Mouse (Mus musculus) duodenum, adult 2 months (tissue): ENCODE data around the gene Aimp2. TPM values are rescaled to one million over a fixed set of nuclear protein-coding genes. Genes with fewer than 3 reads are reported as not detected.

Experiments
- polyA plus RNA-seq: library from polyadenylated mRNA; depleted of rRNA; stranded (reverse); fragments of >200 nt; gene quantifications from 2 replicates; pipeline ENCODE4 v1.2.3, GENCODE M21; 2012; ENCODE audit warnings: low replicate concordance; rRNA removed

Gene Aimp2
- polyA plus RNA-seq, result 47.8 and 60.5 TPM in 2 replicates

DNA sequence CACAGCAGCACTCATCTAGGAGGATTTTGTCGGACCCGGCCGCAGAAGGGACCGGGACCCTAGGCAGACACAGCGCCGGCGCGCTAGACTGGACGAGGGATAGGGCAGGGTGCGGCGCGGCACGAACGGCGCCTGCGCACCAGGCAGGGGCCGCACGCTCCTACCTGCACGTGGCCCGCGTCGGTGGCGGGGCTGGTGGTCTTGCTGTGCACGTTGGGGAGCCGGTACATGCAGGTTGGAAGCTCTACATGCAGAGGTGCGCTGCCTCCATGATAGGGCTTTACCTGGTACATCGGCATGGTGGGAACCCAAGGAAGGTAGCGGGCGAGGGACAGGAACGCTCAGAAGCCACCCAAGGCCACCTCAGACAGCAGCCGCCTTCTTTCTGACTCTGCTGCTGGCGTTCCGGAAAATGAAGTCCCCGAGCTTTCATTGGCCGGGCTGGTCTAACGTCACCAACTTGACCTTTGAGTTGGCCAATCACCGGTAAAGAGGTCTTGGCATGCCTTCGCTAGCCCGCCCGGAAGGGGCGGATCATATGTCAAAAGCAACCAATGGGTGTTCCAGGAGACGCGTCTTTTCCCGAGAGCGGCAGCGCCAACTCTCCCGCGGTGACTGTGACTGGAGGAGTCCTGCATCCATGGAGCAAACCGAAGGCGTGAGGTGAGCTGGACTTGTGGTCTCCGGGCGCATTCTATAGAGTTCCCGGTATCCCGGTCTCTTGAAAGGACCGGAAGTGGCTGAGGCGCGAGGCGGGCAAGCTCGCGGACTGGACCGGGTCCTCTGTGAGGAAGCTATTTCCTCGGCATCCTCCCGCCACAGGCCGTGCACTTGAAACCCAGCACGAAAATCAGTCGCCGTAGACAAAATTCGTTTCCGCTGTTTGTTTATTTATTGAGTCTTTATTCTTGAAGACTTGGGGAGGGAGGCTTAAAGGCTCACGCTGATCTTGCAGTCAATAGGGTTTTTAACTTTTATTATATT lies at the start of gene Aimp2, which contains the start of gene Pms2:
Gene Aimp2 (minus strand): TSS at position 431 of the 984 bp plus-strand sequence.
Gene Pms2 (plus strand): TSS at position 548 of the 984 bp plus-strand sequence.

DNA sequence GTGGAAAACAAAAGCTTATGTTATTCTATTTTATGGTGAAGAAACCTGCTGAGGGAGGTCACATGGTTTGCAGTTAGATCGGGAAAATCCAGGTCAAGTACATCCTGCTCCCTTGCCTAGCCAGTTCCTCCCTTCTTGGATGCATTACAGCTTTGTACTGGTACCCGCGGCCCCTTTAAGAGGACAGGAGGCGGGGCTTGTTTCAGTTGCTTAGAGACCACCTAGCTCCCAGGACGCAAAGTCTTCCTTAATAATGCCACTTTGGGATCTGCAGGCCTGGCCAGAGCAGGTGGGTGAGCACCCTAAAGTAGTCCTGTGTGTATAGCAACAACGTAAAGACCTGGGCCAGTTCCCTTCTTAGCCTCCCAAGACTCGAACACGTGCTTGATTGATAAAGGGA lies 23.2 kb upstream of the Aimp2 start, which contains the start of gene Rsph10b:
Gene Rsph10b (plus strand): TSS at position 205 of the 400 bp plus-strand sequence.

DNA sequence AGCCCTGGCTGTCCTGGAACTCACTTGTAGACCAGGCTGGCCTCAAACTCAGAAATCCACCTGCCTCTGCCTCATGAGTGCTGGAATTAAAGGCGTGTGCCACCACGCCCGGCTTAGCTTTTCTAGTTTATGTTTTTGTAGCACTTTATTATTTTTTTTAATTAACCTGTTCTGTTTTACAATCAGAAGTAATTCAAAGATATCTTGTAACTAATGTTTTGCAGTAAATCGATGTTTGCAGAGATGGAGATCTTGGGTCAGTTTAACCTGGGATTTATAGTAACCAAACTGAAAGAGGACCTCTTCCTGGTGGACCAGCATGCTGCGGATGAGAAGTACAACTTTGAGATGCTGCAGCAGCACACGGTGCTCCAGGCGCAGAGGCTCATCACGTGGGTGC lies 18.2 kb upstream of the Aimp2 start, which contains the start of gene Gm42421:
Gene Gm42421 (plus strand): TSS at position 301 of the 400 bp plus-strand sequence.

DNA sequence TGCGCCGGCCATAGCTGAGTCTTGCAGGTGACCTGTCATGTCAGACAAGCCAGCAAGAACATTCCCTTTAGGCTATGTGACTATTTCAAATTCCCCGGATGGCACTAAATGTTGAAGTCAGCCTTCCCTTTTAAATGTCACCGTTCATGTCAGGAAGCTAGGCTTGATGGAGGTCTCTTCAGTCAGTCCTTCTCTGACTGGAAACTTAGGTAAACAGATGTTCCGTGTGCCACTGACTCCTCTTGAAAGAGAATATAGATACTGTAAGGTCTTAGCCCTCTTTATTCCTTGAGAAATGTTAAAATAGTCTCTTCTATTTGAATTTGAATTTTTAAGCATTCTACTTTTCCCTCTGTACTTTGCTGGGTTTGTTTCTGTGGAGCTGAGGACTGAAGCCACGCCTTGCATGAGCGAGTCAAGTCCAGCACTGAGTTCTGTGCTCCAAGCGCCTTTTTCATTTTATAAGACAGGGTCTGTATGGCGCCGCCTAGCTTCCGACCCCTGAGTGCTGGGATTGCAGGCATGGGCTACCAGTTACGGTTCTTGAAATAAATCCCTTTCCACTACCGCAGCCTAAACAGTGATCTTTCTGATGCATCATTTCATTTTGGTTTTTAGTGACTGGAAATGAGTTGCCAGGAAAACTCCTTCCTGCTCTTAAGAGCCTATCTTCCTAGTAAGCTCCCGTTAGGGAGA lies 11.9 kb downstream of the Aimp2 start, which contains the start of gene Ankrd61:
Gene Ankrd61 (minus strand): TSS at position 51 of the 696 bp plus-strand sequence.

Other genes with a start within 250 kb of the Aimp2 start
- gene Usp42, start 177.6 kb downstream of the Aimp2 start, polyA plus RNA-seq, result 4.4 and 5.0 TPM in 2 replicates
- gene Eif2ak1, start 92.1 kb downstream of the Aimp2 start, polyA plus RNA-seq, result 14.8 and 31.2 TPM in 2 replicates
- gene Ankrd61, start 12.2 kb downstream of the Aimp2 start, polyA plus RNA-seq, result 0.11 TPM in 1 of 2 replicates, not detected in the other
- 0.62 and 0.85 TPM in 2 replicates for gene Pms2, start 117 bp upstream of the Aimp2 start, polyA plus RNA-seq
- not detected in 2 replicates for gene Gm42421, start 18.3 kb upstream of the Aimp2 start, polyA plus RNA-seq
- not detected in 2 replicates for gene Rsph10b, start 23.2 kb upstream of the Aimp2 start, polyA plus RNA-seq
- 3.2 and 4.4 TPM in 2 replicates for gene Ccz1, start 105.0 kb upstream of the Aimp2 start, polyA plus RNA-seq
- gene Ocm, start 116.8 kb upstream of the Aimp2 start, polyA plus RNA-seq, result 0.43 and 3.4 TPM in 2 replicates
- 18.1 and 18.5 TPM in 2 replicates for gene Lmtk2, start 190.6 kb upstream of the Aimp2 start, polyA plus RNA-seq